Mouse (Mus musculus) macrophage (primary cell): ENCODE data around the gene Rnf185. TPM values are rescaled to one million over a fixed set of nuclear protein-coding genes. Genes with fewer than 3 reads are reported as not detected.

Experiments
- H3K27ac ChIP-seq: fragments of 350-480 bp; formaldehyde crosslinking; 2 replicates; pipeline ENCODE4 v1.9.0; 2021
- H3K36me3 ChIP-seq: fragments of 350-480 bp; formaldehyde crosslinking; 2 replicates; pipeline ENCODE4 v1.9.0; 2021; ENCODE audit errors: inconsistent target
- H3K4me3 ChIP-seq: fragments of 350-480 bp; formaldehyde crosslinking; 2 replicates; pipeline ENCODE4 v1.9.0; 2021; ENCODE audit errors: inconsistent target
- H3K79me2 ChIP-seq: fragments of 350-480 bp; formaldehyde crosslinking; 2 replicates; pipeline ENCODE4 v1.9.0; 2021; ENCODE audit errors: inconsistent target
- WGBS: methylation state at CpG from one replicate; pipeline ENCODE4 v1.1.7; 2026; ENCODE audit warnings: inconsistent platforms; ENCODE audit not compliant: missing documents; 5-methylcytosine and 5-hydroxymethylcytosine counted together
- polyA plus RNA-seq: library from polyadenylated mRNA; stranded (reverse); fragments of 250-400 nt; gene quantifications from 3 replicates; pipeline ENCODE4 v1.2.4, GENCODE M21; 2018; ENCODE audit warnings: inconsistent platforms

Rnf185 gene
- polyA plus RNA-seq, 1 experiment from 2014 or later = 25.4 TPM

GRCm38 (mm10) chr11:3370928-3371598 lies 81.1 kb downstream of the Rnf185 start:
- peak overlapping the region; percentile 37 for H3K4me3 ChIP-seq
- no peaks in the 10 kb centered on the region for H3K36me3 ChIP-seq
- no peak overlapping the region for H3K27ac ChIP-seq
- WGBS = 10% methylated on average over 27 of the region's 27 CpGs
- H3K79me2 ChIP-seq = no peaks in the 10 kb centered on the region

- no peaks in the 10 kb centered on the region for H3K36me3 ChIP-seq
- no peaks in the 10 kb centered on the region for H3K79me2 ChIP-seq
- WGBS = 100% methylated on average over 2 of the region's 2 CpGs
- no peak overlapping the region for H3K27ac ChIP-seq
- H3K4me3 ChIP-seq = no peak overlapping the region
Observed at GRCm38 (mm10) chr11:3370162-3370561, 82.0 kb downstream of the Rnf185 start.

- 98% methylated on average over 5 of the region's 5 CpGs for WGBS
Observed at GRCm38 (mm10) chr11:3369449-3369848, 82.7 kb downstream of the Rnf185 start.

GRCm38 (mm10) chr11:3368983-3369382 lies 83.2 kb downstream of the Rnf185 start:
- no peaks in the 10 kb centered on the region for H3K36me3 ChIP-seq

More at GRCm38 (mm10) chr11:3369449-3369848, 82.7 kb downstream of the Rnf185 start:
- Histone ChIP-seq H3K27ac (no peak overlapping the region), H3K36me3 (no peaks in the 10 kb centered on the region), H3K4me3 (no peak overlapping the region), H3K79me2 (no peaks in the 10 kb centered on the region)

GRCm38 (mm10) chr11:3366411-3366810 lies 85.8 kb downstream of the Rnf185 start:
- WGBS = 94% methylated on average over 7 of the region's 7 CpGs
- no peak overlapping the region for H3K27ac ChIP-seq
- H3K79me2 ChIP-seq = no peaks in the 10 kb centered on the region
- H3K4me3 ChIP-seq = no peak overlapping the region
- no peaks in the 10 kb centered on the region for H3K36me3 ChIP-seq

More at GRCm38 (mm10) chr11:3368983-3369382, 83.2 kb downstream of the Rnf185 start:
- Histone ChIP-seq H3K27ac (no peak overlapping the region), H3K4me3 (no peak overlapping the region), H3K79me2 (no peaks in the 10 kb centered on the region)
- WGBS = 88% methylated on average over 7 of the region's 7 CpGs

Other genes with a start within 250 kb of the Rnf185 start
- gene Eif4enif1, start 250.0 kb downstream of the Rnf185 start, polyA plus RNA-seq = 23.8 to 28.5 TPM (median 24.4 TPM) in 3 replicates
- 60.1 to 104 TPM (median 88.3 TPM) in 3 replicates for gene Drg1, start 185.9 kb downstream of the Rnf185 start, polyA plus RNA-seq
- 10.9 to 14.0 TPM (median 10.9 TPM) in 3 replicates for gene Patz1, start 163.5 kb downstream of the Rnf185 start, polyA plus RNA-seq
- gene Pik3ip1, start 122.0 kb downstream of the Rnf185 start, polyA plus RNA-seq = 1.4 to 14.0 TPM (median 10.1 TPM) in 3 replicates
- 8.2 to 9.5 TPM (median 9.2 TPM) in 3 replicates for gene Limk2, start 43.2 kb downstream of the Rnf185 start, polyA plus RNA-seq
- gene Pla2g3, start 35.9 kb upstream of the Rnf185 start, polyA plus RNA-seq = not detected in 3 replicates
- gene Inpp5j, start 52.5 kb upstream of the Rnf185 start, polyA plus RNA-seq = 2.0 to 6.6 TPM (median 3.0 TPM) in 3 replicates
- gene Selenom, start 62.3 kb upstream of the Rnf185 start, polyA plus RNA-seq = 28.1 to 36.0 TPM (median 29.1 TPM) in 3 replicates
- gene Smtn, start 88.2 kb upstream of the Rnf185 start, polyA plus RNA-seq = 0.61 to 1.7 TPM (median 1.2 TPM) in 3 replicates
- 15.7 to 23.7 TPM (median 23.7 TPM) in 3 replicates for gene Morc2a, start 196.8 kb upstream of the Rnf185 start, polyA plus RNA-seq